Mouse (Mus musculus): ENCODE data around the gene Cebpa. TPM values are rescaled to one million over a fixed set of nuclear protein-coding genes. Genes with fewer than 3 reads are reported as not detected.
A peak's percentile ranks its signal among the peaks of the same experiment; 100 is the strongest.

The Cebpa gene
- polyA plus RNA-seq, 1 experiment from 2014 or later: 5.3 TPM

GRCm38 (mm10) chr7:35120146-35120691 is 1.1 kb downstream of the Cebpa start:
- H3K36me3 ChIP-seq: no peaks in the 10 kb centered on the region
- no peak for ATAC-seq (ENCODE audit: insufficient number of reproducible peaks, insufficient read depth, low FRiP score, low TSS enrichment, low read depth)
- H3K4me2 ChIP-seq: peak overlapping the region; percentile 96
- H3K27me3 ChIP-seq: peaks cover 75% of the 10 kb centered on the region
- no peaks in the 10 kb centered on the region for H3K9me3 ChIP-seq
- H3K4me3 ChIP-seq: peak overlapping the region; percentile 61
- peaks cover 58% of the 10 kb centered on the region for H3K4me1 ChIP-seq
- peak overlapping the region; percentile 78 for H3K9ac ChIP-seq
- H3K27ac ChIP-seq: no peak overlapping the region
- WGBS: under 1% methylated on average over 53 of the region's 53 CpGs

DNA sequence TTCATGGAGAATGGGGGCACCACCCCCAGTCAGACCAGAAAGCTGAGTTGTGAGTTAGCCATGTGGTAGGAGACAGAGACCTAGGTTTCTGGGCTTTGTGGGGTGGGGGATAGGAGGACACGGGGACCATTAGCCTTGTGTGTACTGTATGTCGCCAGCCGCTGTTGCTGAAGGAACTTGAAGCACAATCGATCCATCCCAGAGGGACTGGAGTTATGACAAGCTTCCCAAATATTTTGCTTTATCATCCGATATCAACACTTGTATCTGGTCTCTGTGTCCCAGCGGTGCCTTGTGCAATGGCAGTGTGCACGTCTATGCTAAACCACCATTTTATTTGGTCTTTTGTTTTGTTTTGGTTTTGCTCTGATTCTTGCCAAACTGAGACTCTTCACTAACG is 2.1 kb downstream of the Cebpa start:
- Histone ChIP-seq H3K4me1 (peaks cover 58% of the 10 kb centered on the region), H3K27me3 (peaks cover 73% of the 10 kb centered on the region), H3K4me2 (peak overlapping the region; percentile 96), H3K4me3 (peak overlapping the region; percentile 61), H3K27ac (no peak overlapping the region), H3K9ac (peak overlapping the region; percentile 78; the same call in 1 of the 2 replicates), H3K36me3 (no peaks in the 10 kb centered on the region), H3K9me3 (no peaks in the 10 kb centered on the region)
- no peak for ATAC-seq (ENCODE audit: insufficient number of reproducible peaks, insufficient read depth, low FRiP score, low TSS enrichment, low read depth)
- 23% methylated on average over 8 of the region's 8 CpGs for WGBS

- Histone ChIP-seq H3K9me3 (no peaks in the 10 kb centered on the region), H3K36me3 (no peaks in the 10 kb centered on the region), H3K27ac (no peak overlapping the region), H3K4me1 (peaks cover 65% of the 10 kb centered on the region), H3K4me2 (peak overlapping the region; percentile 96), H3K4me3 (0 out of 2 replicates have a peak overlapping the region, but pooled peaks have one; percentile 61), H3K27me3 (peaks cover 70% of the 10 kb centered on the region), H3K9ac (no peak overlapping the region)
- no peak for ATAC-seq (ENCODE audit: insufficient number of reproducible peaks, insufficient read depth, low FRiP score, low TSS enrichment, low read depth)
- 56% methylated on average over 10 of the region's 10 CpGs for WGBS
Observed at GRCm38 (mm10) chr7:35122401-35123320, 3.6 kb downstream of the Cebpa start.

DNA sequence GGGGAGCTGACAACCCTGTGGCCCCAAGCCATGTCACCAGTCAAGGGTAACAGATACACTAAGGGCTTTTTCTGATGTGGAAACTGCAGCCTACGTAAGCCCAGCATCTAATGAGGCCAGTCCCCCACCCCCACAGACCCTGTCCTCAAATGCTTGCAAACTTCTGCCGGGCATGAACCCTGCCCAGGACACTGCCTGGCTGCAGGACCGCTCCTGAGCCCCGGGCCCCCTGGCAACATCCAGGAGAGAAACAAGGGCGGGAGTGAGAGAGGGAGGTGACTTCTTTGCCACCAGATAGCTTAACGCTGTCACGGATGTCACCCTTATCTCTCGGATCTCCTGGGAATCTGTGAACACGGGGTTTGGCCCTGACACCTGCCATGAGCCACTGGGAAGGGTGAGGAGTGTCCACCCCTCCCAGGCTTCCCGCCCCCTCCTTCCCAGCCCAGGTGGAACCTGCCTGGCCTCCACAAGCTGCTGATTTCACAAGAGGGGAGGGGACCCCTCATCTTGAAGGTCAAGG is 4.4 kb downstream of the Cebpa start:
- Histone ChIP-seq H3K27me3 (peaks cover 76% of the 10 kb centered on the region), H3K27ac (no peak overlapping the region), H3K9ac (no peak overlapping the region)

DNA sequence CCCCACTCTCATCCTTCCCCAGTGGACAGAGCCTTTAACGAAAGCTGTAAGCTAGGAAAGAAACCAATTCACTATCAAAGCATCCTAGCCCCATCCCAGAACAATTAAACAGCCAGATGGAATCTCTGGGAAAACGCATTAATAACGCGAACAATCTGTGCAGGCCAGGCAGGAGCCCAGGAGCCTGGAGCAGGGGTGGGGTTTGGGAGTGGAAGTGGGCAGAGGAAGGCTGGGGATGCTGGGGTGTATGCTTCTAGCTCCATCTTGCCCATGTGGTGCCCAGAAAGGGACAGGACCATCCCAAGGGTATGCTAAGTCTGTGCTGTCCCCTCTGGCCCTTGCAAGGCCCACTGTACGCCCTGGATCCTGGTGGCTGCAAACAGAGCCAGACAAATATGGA is 5.1 kb downstream of the Cebpa start:
- peaks cover 69% of the 10 kb centered on the region for H3K4me1 ChIP-seq
- 23% methylated on average over 5 of the region's 5 CpGs for WGBS
- no peak overlapping the region for H3K9ac ChIP-seq

More for the DNA sequence above, 4.4 kb downstream of the Cebpa start:
- no peak for ATAC-seq (ENCODE audit: insufficient number of reproducible peaks, insufficient read depth, low FRiP score, low TSS enrichment, low read depth)
- Histone ChIP-seq H3K4me3 (no peak overlapping the region), H3K4me2 (peak overlapping the region; percentile 96; the same call in 1 of the 2 replicates), H3K9me3 (no peaks in the 10 kb centered on the region), H3K4me1 (peaks cover 63% of the 10 kb centered on the region), H3K36me3 (no peaks in the 10 kb centered on the region)
- WGBS: 34% methylated on average over 10 of the region's 10 CpGs

DNA sequence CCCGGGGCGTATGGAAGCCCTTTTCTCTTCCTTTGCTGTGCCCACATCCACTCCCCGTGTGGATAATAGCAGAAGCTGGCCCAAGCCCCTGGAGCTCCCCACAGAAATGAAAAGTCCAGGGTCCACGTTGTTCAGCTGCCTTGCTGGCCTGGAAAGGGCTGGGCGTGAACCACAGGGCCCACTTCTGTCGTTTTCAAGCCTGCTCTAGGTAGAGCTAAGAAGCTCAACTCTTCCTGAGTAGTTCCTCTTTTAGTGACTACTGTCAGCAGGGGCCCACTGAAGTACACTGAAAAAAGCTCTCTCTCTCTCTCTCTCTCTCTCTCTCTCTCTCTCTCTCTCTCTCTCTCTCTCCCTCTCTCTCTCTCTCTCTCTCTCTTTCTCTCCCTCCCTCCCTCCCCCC is 5.7 kb downstream of the Cebpa start:
- no peaks in the 10 kb centered on the region for H3K9me3 ChIP-seq
- peaks cover 67% of the 10 kb centered on the region for H3K4me1 ChIP-seq
- H3K4me2 ChIP-seq: no peak overlapping the region
- 38% methylated on average over 6 of the region's 6 CpGs for WGBS
- H3K27ac ChIP-seq: 0 out of 2 replicates have a peak overlapping the region, but pooled peaks have one; percentile 12
- no peaks in the 10 kb centered on the region for H3K36me3 ChIP-seq
- no peak overlapping the region for H3K9ac ChIP-seq
- H3K4me3 ChIP-seq: no peak overlapping the region
- ATAC-seq (ENCODE audit: insufficient number of reproducible peaks, insufficient read depth, low FRiP score, low TSS enrichment, low read depth): no peak
- peaks cover 80% of the 10 kb centered on the region for H3K27me3 ChIP-seq

More for the DNA sequence above, 5.1 kb downstream of the Cebpa start:
- H3K4me3 ChIP-seq: no peak overlapping the region
- H3K4me2 ChIP-seq: no peak overlapping the region
- peaks cover 83% of the 10 kb centered on the region for H3K27me3 ChIP-seq
- H3K9me3 ChIP-seq: no peaks in the 10 kb centered on the region
- no peak overlapping the region; the same call in 1 of the 2 replicates for H3K27ac ChIP-seq
- no peak for ATAC-seq (ENCODE audit: insufficient number of reproducible peaks, insufficient read depth, low FRiP score, low TSS enrichment, low read depth)
- no peaks in the 10 kb centered on the region for H3K36me3 ChIP-seq

- no peaks in the 10 kb centered on the region for H3K36me3 ChIP-seq
- no peak overlapping the region for H3K9ac ChIP-seq
- H3K4me2 ChIP-seq: no peak overlapping the region
- peaks cover 55% of the 10 kb centered on the region for H3K4me1 ChIP-seq
- ATAC-seq (ENCODE audit: insufficient number of reproducible peaks, insufficient read depth, low FRiP score, low TSS enrichment, low read depth): no peak
- 72% methylated on average over 5 of the region's 5 CpGs for WGBS
- no peaks in the 10 kb centered on the region for H3K9me3 ChIP-seq
- no peak overlapping the region for H3K27ac ChIP-seq
- peaks cover 68% of the 10 kb centered on the region for H3K27me3 ChIP-seq
- no peak overlapping the region for H3K4me3 ChIP-seq
Observed at GRCm38 (mm10) chr7:35125971-35126370, 6.9 kb downstream of the Cebpa start.

DNA sequence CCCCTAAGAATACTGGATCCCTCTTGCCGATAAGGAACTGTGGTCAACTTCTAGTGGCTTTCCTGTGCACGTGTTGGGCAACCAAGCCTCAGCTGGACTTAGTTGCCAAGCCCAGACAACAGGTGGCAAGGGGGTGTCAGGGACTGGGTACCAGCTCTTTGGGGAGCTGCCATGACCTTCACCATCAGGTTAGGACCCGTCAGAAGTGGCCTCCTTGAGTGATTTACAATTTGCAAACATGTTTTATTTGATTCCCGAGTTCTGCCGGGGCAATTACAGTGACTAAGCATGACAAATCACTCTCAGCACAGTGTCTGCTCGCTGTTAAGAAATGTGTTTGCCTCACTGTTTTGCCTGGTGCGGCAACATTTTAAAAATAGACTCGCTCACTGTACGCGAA is 7.9 kb downstream of the Cebpa start:
- 0 out of 2 replicates have a peak overlapping the region, but pooled peaks have one; percentile 2 for H3K4me2 ChIP-seq
- no peak overlapping the region for H3K4me3 ChIP-seq
- H3K36me3 ChIP-seq: no peaks in the 10 kb centered on the region
- ATAC-seq (ENCODE audit: insufficient number of reproducible peaks, insufficient read depth, low FRiP score, low TSS enrichment, low read depth): no peak
- 29% methylated on average over 10 of the region's 10 CpGs for WGBS
- no peak overlapping the region for H3K27ac ChIP-seq
- no peaks in the 10 kb centered on the region for H3K9me3 ChIP-seq
- peaks cover 48% of the 10 kb centered on the region for H3K4me1 ChIP-seq
- no peak overlapping the region for H3K9ac ChIP-seq
- H3K27me3 ChIP-seq: peaks cover 58% of the 10 kb centered on the region

DNA sequence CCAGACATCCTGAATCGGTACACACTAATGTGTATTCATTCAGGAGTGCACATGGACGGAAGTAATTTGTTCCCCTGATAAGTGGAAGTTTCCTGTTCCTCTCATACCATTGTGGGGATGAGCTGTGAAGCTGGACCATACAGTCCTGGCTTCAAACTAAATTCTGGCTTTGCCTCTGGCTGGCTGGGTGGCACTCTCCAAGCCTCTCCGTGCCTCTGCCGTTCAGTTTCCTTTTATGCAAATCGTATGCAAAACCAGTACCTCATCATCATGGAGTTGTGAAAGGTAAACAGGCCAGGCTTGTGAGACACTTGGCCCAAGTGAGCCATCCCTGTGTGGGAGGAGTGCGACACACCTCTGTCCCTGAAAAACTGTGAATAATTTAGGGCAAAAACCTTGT is 8.6 kb downstream of the Cebpa start:
- ATAC-seq (ENCODE audit: insufficient number of reproducible peaks, insufficient read depth, low FRiP score, low TSS enrichment, low read depth): no peak
- Histone ChIP-seq H3K9ac (no peak overlapping the region), H3K27me3 (peaks cover 51% of the 10 kb centered on the region), H3K4me2 (no peak overlapping the region), H3K9me3 (no peaks in the 10 kb centered on the region), H3K27ac (no peak overlapping the region), H3K36me3 (no peaks in the 10 kb centered on the region), H3K4me3 (no peak overlapping the region), H3K4me1 (peaks cover 40% of the 10 kb centered on the region)
- WGBS: 27% methylated on average over 6 of the region's 6 CpGs

DNA sequence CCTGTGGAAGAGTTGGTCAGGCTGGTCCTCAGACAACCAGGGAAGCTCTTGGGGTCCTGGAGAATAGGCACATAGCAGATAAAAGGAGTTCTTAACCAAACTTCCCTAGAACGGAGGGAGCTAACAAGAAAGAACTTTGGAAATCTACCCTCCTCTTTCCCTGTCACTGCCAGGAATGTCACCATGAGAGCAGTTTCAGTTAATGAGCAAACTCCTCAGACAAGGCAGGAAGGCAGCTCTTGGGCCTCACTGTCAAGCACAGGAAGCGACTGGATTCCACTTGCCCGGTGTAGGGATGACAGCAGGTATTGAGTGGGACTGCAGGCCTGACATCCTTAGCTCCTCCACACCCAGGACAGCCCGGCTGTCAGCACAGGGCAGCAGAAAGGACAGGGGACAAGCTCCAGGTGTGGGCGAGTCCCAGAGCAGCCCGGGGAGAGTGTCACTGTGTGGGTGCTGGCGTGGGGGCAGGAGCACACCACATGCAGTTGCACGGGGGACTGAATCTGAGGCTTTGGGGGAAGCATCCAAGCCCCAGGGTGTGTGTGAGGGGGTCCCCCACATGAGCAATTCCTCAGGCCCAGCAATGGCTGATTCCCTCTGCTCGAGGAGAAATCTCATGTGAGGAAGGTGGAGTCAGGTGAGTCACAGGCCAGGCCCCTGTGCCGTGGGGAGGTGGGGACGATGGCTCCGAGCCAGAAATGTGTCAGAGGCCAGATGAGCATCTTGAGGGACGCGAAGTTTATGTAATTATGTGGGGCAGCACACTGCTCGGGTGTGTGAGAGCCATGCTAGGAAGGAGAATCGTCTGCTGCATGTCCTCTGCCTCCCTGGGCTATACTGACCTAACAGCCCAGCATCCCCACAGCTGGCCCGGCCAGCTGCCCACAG is 9.8 kb downstream of the Cebpa start:
- H3K27ac ChIP-seq: no peak overlapping the region; the same call in none of the 2 replicates
- ATAC-seq (ENCODE audit: insufficient number of reproducible peaks, insufficient read depth, low FRiP score, low TSS enrichment, low read depth): no peak
- WGBS: 47% methylated on average over 17 of the region's 17 CpGs

More for the DNA sequence above, 9.8 kb downstream of the Cebpa start:
- 0 out of 2 replicates have a peak overlapping the region, but pooled peaks have one; percentile 1 for H3K9ac ChIP-seq
- H3K4me1 ChIP-seq: peaks cover 29% of the 10 kb centered on the region
- H3K36me3 ChIP-seq: no peaks in the 10 kb centered on the region
- H3K9me3 ChIP-seq: no peaks in the 10 kb centered on the region
- H3K4me3 ChIP-seq: no peak overlapping the region
- H3K27me3 ChIP-seq: peaks cover 40% of the 10 kb centered on the region
- no peak overlapping the region for H3K4me2 ChIP-seq

All from embryonic facial prominence, embryonic 13.5 days (tissue).